Mouse (Mus musculus) frontal cortex, adult (tissue): Measurements from ENCODE around the gene Gm49366.
"Not testable (repeated sequence)": the region's sequence is repeated elsewhere in the genome, so short reads cannot be mapped to it uniquely, and the experiment has no call there.

ENCODE experiments used
- ATAC-seq: cut with Nextera tagmentation; 2 replicates; pipeline ENCODE4 v1.9.2; 2017; ENCODE audit warnings: mild to moderate bottlenecking, moderate library complexity, mixed read lengths; ENCODE audit not compliant: low TSS enrichment

Gene Gm49366

GRCm38 (mm10) chr12:84083842-84084241 is 45.1 kb downstream of the Gm49366 start:
- no peak for ATAC-seq

DNA sequence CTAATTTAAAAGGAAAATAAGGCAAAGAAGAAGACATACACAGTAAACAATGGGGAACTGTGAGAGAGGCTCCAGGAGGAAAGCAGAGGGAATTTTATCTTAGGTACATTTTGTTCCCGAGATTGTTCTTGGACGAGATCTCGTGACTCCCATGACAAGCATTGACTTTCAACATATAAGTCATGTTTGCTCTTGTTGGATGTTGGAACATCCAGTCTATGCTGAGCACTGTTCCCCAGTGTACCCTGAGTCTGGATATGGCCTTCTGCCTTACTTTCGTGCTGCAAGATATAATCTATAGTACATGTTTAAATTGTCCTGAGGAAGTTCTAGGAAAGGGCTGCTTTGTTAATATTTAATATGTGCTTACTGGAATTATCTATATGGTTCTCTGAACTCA is 45.8 kb downstream of the Gm49366 start:
- ATAC-seq, result no peak

DNA sequence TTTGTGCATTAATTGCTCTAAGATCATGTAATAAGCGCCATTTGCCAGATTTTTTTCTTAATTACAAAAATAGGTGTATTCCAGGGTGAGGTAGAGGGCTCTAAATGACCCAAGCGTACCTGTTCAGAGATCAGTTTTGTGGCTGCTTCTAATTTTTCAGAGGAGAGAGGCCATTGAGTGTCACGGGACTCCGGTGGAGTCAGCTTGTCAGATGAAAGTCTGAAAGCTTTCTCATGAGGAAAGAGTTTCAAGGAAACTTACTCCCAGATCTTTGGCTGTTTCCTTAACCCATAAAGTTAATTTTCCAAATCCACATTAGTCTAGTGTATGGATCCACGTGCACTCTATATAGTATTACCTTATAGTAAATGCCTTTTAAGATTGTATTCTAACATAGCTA is 55.9 kb downstream of the Gm49366 start:
- ATAC-seq, result not testable (repeated sequence)

DNA sequence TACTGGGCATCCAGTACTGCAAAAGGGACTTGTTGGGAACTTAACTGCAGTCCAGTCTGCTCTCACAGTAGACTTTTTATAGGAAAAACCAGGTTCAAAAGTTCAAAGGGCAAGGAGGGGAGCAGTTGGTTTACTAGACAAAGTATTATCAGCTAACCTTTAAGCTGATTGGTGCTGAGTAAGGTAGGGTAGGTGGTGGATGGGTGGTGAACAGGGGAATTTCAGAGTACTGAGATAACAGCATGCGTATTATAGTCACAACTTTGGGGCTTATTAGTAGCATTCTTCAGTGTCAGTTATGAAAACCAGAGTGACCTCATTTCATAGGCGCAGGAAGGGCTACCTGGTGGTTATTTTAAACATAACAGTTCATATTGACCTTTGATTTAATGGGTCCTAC is 60.9 kb downstream of the Gm49366 start:
- no peak for ATAC-seq

GRCm38 (mm10) chr12:84100071-84100470 is 61.3 kb downstream of the Gm49366 start:
- no peak for ATAC-seq

GRCm38 (mm10) chr12:84100604-84101492 is 62.1 kb downstream of the Gm49366 start, which contains the start of gene Acot6:
Gene Acot6, plus strand, starts transcription at chr12:84100654.
- peak; percentile 83 for ATAC-seq

- peak; percentile 53; the same call in 1 of the 2 replicates for ATAC-seq
Measured at GRCm38 (mm10) chr12:84101493-84101845, 62.7 kb downstream of the Gm49366 start.

DNA sequence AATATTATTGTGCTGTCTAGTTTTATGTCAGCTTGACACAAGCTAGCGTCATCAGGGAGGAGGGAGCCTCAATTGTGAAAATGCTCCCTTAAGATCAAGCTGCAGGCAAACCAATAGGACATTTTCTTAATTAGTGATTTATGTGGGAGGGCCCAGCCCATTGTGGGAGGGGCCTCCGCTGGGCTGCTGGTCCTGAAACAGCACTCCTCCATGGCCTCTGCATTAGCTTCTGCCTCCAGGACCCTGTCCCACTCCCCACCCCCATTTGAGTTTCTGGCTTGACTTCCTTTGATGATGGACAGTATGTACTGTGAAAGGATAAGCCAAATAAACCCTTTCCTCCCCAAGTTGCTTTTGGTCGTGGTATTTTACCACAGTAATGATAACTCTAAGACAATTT is 68.3 kb downstream of the Gm49366 start:
- no peak for ATAC-seq

- no peak for ATAC-seq
Measured at GRCm38 (mm10) chr12:84107692-84108091, 69.0 kb downstream of the Gm49366 start.
